Mouse (Mus musculus) limb, embryonic 14.5 days (tissue): ENCODE results near the gene Traf3. TPM values are rescaled to one million over a fixed set of nuclear protein-coding genes. Genes with fewer than 3 reads are reported as not detected.

Source experiments
- ATAC-seq: fragments of 200-750 bp; cut with Nextera tagmentation; 2 replicates; pipeline ENCODE4 v1.8.0; 2017; ENCODE audit warnings: low read depth, moderate number of reproducible peaks, moderate TSS enrichment; ENCODE audit not compliant: low FRiP score
- DNase-seq: peaks from one replicate; pipeline ENCODE4 v3.0.0-alpha.2; 2015; ENCODE audit warnings: low spot score
- H3K27ac ChIP-seq: fragments of 300-500 bp; sonication (generic); replicated peaks from 2 replicates; pipeline ENCODE4 v1.5.1; 2014; ENCODE audit warnings: low read depth, mild to moderate bottlenecking, low read length, moderate library complexity, mixed read lengths
- H3K27me3 ChIP-seq: fragments of 300-500 bp; sonication (generic); 2 replicates; pipeline ENCODE4 v1.6.1; 2014; ENCODE audit warnings: low read length, mixed read lengths; ENCODE audit not compliant: control insufficient read depth, insufficient read depth
- H3K36me3 ChIP-seq: fragments of 300-500 bp; sonication (generic); 2 replicates; pipeline ENCODE4 v1.6.1; 2014; ENCODE audit warnings: mild to moderate bottlenecking, low read length, moderate library complexity, mixed read lengths; ENCODE audit not compliant: control insufficient read depth, insufficient read depth
- H3K4me1 ChIP-seq: fragments of 300-500 bp; sonication (generic); 2 replicates; pipeline ENCODE4 v1.6.1; 2014; ENCODE audit warnings: antibody characterized with exemption, low read length, mixed read lengths; ENCODE audit not compliant: control insufficient read depth, insufficient read depth
- H3K4me2 ChIP-seq: fragments of 300-500 bp; sonication (generic); replicated peaks from 2 replicates; pipeline ENCODE4 v1.6.1; 2014; ENCODE audit warnings: low read depth, mild to moderate bottlenecking, low read length, moderate library complexity; ENCODE audit not compliant: severe bottlenecking
- H3K4me3 ChIP-seq: fragments of 300-500 bp; sonication (generic); replicated peaks from 2 replicates; pipeline ENCODE4 v1.5.1; 2014; ENCODE audit warnings: low read length
- H3K9ac ChIP-seq: fragments of 300-500 bp; sonication (generic); 2 replicates; pipeline ENCODE4 v1.6.1; 2014; ENCODE audit warnings: mild to moderate bottlenecking, low read depth, low read length, moderate library complexity; ENCODE audit not compliant: severe bottlenecking
- H3K9me3 ChIP-seq: fragments of 300-500 bp; sonication (generic); 2 replicates; pipeline ENCODE4 v1.6.1; 2016; ENCODE audit warnings: low read length; ENCODE audit not compliant: control insufficient read depth
- POLR2A ChIP-seq: fragments of 200-500 bp; IDR thresholded peaks from 2 replicates; pipeline ENCODE4 v1.8.0; 2012; ENCODE audit warnings: inconsistent platforms, mild to moderate bottlenecking, moderate library complexity, borderline replicate concordance; ENCODE audit not compliant: insufficient read depth, insufficient read length; ENCODE audit errors: extremely low read depth
- WGBS: fragments of 180-500 bp; shearing (Covaris S2); extraction: QIAGEN DNeasy Blood & Tissue Kit; methylation state at CpG from one replicate; pipeline ENCODE4 v1.1.7; 2014; 5-methylcytosine and 5-hydroxymethylcytosine counted together
- polyA plus RNA-seq, 2 experiments: library from polyadenylated mRNA; depleted of rRNA in 1 of 2; stranded (reverse) in 1 of 2; unstranded in 1 of 2; fragments of >200 nt; fragmentation: Nextera tagmentation in 1 of 2; extraction: Ambion mirVana in 1 of 2; gene quantifications; 2 replicates each; pipeline versions ENCODE4 v1.2.1 to v1.2.3; 2012 to 2014

The Traf3 gene
- polyA plus RNA-seq, 2 experiments: 12.8 to 20.2 TPM

- ATAC-seq (no peak), DNase-seq (no peak)
- WGBS: 92% methylated on average over 16 of the region's 16 CpGs
- no peak for TF ChIP-seq POLR2A
- Histone ChIP-seq H3K9me3 (no peaks in the 10 kb centered on the region), H3K36me3 (peaks cover 21% of the 10 kb centered on the region), H3K4me3 (no peak overlapping the region), H3K27me3 (no peaks in the 10 kb centered on the region), H3K4me1 (peaks cover 6% of the 10 kb centered on the region), H3K9ac (no peak overlapping the region), H3K27ac (no peak overlapping the region; the same call in 1 of the 2 replicates), H3K4me2 (no peak overlapping the region)
These were observed 71.5 kb downstream of the Traf3 start for GRCm38 (mm10) chr12:111237611-111238188.

DNA sequence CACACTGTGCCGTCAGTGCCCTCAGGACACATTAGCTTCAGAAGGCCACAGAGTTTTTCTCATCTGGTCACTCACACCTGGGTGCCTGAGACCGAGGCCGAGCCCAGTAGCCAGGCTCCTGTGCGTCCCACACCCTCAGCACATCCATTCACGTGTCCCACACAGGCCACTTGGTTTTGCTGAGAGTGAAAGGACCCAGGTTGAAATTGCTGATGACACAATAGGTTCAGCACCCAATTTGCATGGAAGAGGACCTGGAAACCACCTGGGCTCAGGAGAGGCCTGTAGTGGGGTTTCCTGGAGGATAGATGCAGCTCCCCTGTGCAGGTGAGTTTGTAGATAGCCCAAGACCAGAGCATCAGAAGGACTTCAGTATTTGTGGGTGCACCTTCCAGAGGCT is 72.2 kb downstream of the Traf3 start:
- H3K36me3 ChIP-seq: peaks cover 27% of the 10 kb centered on the region
- TF ChIP-seq POLR2A: no peak
- H3K4me2 ChIP-seq: no peak overlapping the region
- WGBS: 84% methylated on average over 5 of the region's 5 CpGs
- no peaks in the 10 kb centered on the region for H3K27me3 ChIP-seq
- no peak overlapping the region for H3K9ac ChIP-seq
- DNase-seq: no peak
- H3K4me3 ChIP-seq: no peak overlapping the region
- peak overlapping the region; percentile 35; the same call in 1 of the 2 replicates for H3K27ac ChIP-seq
- peaks cover 6% of the 10 kb centered on the region for H3K4me1 ChIP-seq
- ATAC-seq: no peak
- no peaks in the 10 kb centered on the region for H3K9me3 ChIP-seq

DNA sequence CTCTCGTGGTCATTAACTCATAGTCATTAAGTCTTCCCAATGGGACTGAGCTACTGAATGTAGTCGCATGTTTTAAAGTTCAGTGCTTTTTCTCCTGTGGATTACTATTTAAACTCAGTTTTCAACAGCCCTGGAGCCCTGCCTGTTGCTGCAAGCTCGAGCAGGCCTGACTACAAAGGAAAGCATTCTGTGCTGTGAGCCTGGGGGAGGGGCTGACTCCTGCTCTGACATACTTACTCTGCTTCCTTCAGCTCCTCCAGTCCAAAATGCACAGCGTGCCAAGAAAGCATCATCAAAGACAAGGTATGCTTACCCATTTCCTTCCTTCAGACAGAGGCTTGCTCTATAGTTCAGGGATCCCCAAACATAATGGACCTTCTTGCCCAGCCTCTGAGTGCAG is 72.6 kb downstream of the Traf3 start:
- DNase-seq (peak; percentile 58), ATAC-seq (peak; percentile 37; the same call in 1 of the 2 replicates)
- no peak for TF ChIP-seq POLR2A
- no peak overlapping the region for H3K4me3 ChIP-seq
- H3K9me3 ChIP-seq: no peaks in the 10 kb centered on the region
- H3K4me1 ChIP-seq: peaks cover 6% of the 10 kb centered on the region
- peaks cover 31% of the 10 kb centered on the region for H3K36me3 ChIP-seq
- no peaks in the 10 kb centered on the region for H3K27me3 ChIP-seq
- H3K27ac ChIP-seq: 0 out of 2 replicates have a peak overlapping the region, but pooled peaks have one; percentile 35
- no peak overlapping the region for H3K4me2 ChIP-seq
- WGBS: 47% methylated on average over 4 of the region's 4 CpGs
- H3K9ac ChIP-seq: no peak overlapping the region

DNA sequence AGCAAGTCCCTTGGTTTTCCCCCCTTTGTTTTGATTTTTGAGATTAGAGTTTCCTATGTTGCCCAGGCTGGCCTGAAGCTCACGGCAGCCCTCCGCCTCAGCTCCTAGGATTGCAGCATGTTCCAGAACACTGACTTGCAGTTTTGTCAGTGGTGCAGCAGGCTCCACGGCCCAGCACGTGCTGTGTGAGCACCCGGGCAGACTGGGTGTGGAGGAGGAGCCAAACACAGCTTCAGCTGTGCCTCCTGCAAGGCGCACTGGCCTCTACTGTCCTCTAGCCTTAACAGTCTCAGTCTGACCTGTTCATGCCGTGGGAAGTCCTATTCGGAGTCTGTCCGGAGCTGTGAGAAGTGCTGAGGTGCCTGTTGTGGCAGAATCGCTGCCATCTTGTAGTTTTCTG is 73.8 kb downstream of the Traf3 start:
- WGBS: 84% methylated on average over 10 of the region's 10 CpGs
- DNase-seq: no peak

DNA sequence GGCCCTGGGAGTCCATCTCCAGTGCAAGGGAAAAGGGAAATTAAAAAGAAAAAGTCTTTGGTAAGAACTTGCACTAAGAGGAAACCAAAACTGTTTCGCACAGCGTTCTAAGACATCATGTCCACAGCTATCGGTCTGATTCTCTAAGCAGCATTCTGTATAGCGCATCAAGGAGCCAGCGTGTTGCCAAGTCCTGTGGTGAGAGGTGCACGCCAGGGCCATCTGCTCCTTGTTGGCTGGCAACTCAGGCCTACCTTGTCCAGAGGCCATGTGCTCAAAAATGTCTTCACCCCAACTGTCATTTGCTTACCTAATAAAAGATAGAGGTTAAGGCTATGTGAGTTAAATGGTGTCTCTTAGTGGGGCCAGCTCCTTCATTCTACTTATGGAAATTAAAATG is 75.7 kb downstream of the Traf3 start:
- Histone ChIP-seq H3K4me3 (no peak overlapping the region), H3K9me3 (no peaks in the 10 kb centered on the region), H3K27ac (no peak overlapping the region), H3K4me2 (no peak overlapping the region), H3K4me1 (peaks cover 6% of the 10 kb centered on the region), H3K9ac (no peak overlapping the region), H3K27me3 (no peaks in the 10 kb centered on the region), H3K36me3 (peaks cover 35% of the 10 kb centered on the region)
- no peak for TF ChIP-seq POLR2A
- no peak for DNase-seq
- no peak for ATAC-seq
- WGBS: 94% methylated on average over 6 of the region's 6 CpGs

More for the DNA sequence above, 73.8 kb downstream of the Traf3 start:
- Histone ChIP-seq H3K4me3 (no peak overlapping the region), H3K9ac (no peak overlapping the region), H3K4me2 (no peak overlapping the region), H3K9me3 (no peaks in the 10 kb centered on the region), H3K36me3 (peaks cover 31% of the 10 kb centered on the region), H3K4me1 (peaks cover 6% of the 10 kb centered on the region), H3K27me3 (no peaks in the 10 kb centered on the region), H3K27ac (no peak overlapping the region)
- TF ChIP-seq POLR2A: no peak
- no peak for ATAC-seq
